In the genomic region with DNA sequence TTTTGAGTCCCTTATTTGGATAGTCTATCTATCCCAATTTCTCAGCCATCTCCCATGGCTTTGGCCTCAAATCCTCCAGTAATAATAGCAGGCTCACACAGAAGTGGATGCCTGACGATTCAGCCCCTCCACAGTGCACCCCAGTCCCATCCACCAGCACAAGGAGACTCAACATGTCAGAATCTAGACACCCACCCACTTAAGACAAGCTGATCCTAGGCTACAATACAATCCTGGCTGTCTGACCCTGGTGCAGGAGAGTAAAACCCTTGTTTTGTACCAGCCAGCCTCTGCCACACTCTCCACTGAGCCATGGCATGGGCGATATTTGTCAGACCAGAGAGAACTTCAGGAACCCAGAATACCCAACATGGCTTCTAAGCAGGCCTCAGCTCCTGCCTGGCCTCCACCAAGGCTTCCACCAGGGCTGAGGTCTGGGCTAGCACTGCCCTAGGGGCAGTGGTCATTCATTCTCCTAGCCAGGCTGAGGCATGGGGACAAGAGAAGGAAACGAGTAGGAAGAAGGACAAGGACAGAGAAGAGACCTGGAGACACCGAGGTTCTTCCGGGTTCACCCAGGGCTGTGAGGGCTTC, we compare ENCODE assay signal across 14 mouse cellular contexts. TPM values are rescaled to one million over a fixed set of nuclear protein-coding genes. Genes with fewer than 3 reads are reported as not detected.
DNase-seq lines count a peak whose midpoint lies in the region; ATAC-seq and TF ChIP-seq lines count a peak whose summit lies in the region.
"Had no signal": no experiment of that assay in that cellular context is flagged by ENCODE, and none has a peak within 500 bp of the region (broad histone marks: within the 10 kb centered on the region; RNA-seq: fewer than 3 reads in every experiment).

No protein-coding gene starts in this region.

- peak overlapping the region; percentile 57 for H3K9ac ChIP-seq in heart, embryonic 14.5 days (ENCODE audit: low read length)
- no peak overlapping the region for H3K9ac ChIP-seq in liver, embryonic 12.5 days
- H3K9ac ChIP-seq in liver, postnatal 0 days (replicated peaks): no peak overlapping the region

- no peak for TF ChIP-seq CTCF in liver, postnatal 0 days (IDR thresholded peaks at IDR 0.05; ENCODE audit: low read depth)
- no peak for TF ChIP-seq CTCF in embryonic fibroblast, embryonic 13.5 days (IDR thresholded peaks at IDR 0.05; ENCODE audit: borderline replicate concordance, insufficient read depth, low read length)

- no peak overlapping the region for H3ac ChIP-seq in myocyte (ENCODE audit: control insufficient read depth, insufficient read length)

- H3K4me1 ChIP-seq in heart, embryonic 14.5 days (ENCODE audit: control insufficient read depth in 2 of 2, insufficient read depth in 2 of 2, low read length in 2 of 2): peaks cover 68 to 95% of the 10 kb centered on the region in 2 experiments
- peaks cover 98% of the 10 kb centered on the region for H3K4me1 ChIP-seq in liver, embryonic 12.5 days
- H3K4me1 ChIP-seq in liver, postnatal 0 days (ENCODE audit: insufficient read depth): peaks cover 59% of the 10 kb centered on the region
- H3K4me1 ChIP-seq in embryonic fibroblast, embryonic 13.5 days (ENCODE audit: control insufficient read depth, insufficient read depth, low read length): peaks cover 47% of the 10 kb centered on the region

- H3K79me2 ChIP-seq in myocyte (ENCODE audit: control insufficient read depth, insufficient read depth): peaks cover 65% of the 10 kb centered on the region

- WGBS in heart, embryonic 14.5 days: 89% methylated on average over 5 of the region's 5 CpGs
- WGBS in liver, embryonic 12.5 days (ENCODE audit: insufficient replicate concordance): 82% methylated on average over 5 of the region's 5 CpGs
- 86% methylated on average over 5 of the region's 5 CpGs for WGBS in liver, postnatal 0 days (ENCODE audit: insufficient replicate concordance)

- H3K27ac ChIP-seq in heart, embryonic 14.5 days (replicated peaks in 1 of 2; ENCODE audit: control insufficient read depth in 1 of 2, insufficient read depth in 1 of 2, low read depth in 2 of 2, low read length in 2 of 2): peak overlapping the region; percentile 8 to 100; a peak in 2 of 4 replicates
- peak overlapping the region; percentile 99; the same call in 1 of the 2 replicates for H3K27ac ChIP-seq in liver, embryonic 12.5 days
- no peak overlapping the region for H3K27ac ChIP-seq in liver, postnatal 0 days (ENCODE audit: low read depth)
- peak overlapping the region; percentile 91 for H3K27ac ChIP-seq in embryonic fibroblast, embryonic 13.5 days (ENCODE audit: insufficient read depth, low read length)
- H3K27ac ChIP-seq: macrophage had no signal

- H3K4me3 ChIP-seq in heart, embryonic 14.5 days (ENCODE audit: control insufficient read depth in 1 of 2, insufficient read depth in 1 of 2, low read depth in 1 of 2, low read length in 2 of 2): no peak overlapping the region
- H3K4me3 ChIP-seq in liver, embryonic 12.5 days: no peak overlapping the region
- no peak overlapping the region for H3K4me3 ChIP-seq in liver, postnatal 0 days (ENCODE audit: low read depth, low read length)
- H3K4me3 ChIP-seq in embryonic fibroblast, embryonic 13.5 days (ENCODE audit: insufficient read depth, low read length): no peak overlapping the region
- H3K4me3 ChIP-seq in myocyte: no peak overlapping the region

- intact Hi-C loops in heart, postnatal 10 days (cut with DNase I): no loop called here

- no peak for TF ChIP-seq EP300 in liver, postnatal 0 days (IDR thresholded peaks at IDR 0.05; ENCODE audit: low read depth)

- no peaks in the 10 kb centered on the region for H3K9me3 ChIP-seq in heart, embryonic 14.5 days (ENCODE audit: control insufficient read depth, low read length)
- no peaks in the 10 kb centered on the region for H3K9me3 ChIP-seq in liver, embryonic 12.5 days (replicated peaks)
- H3K9me3 ChIP-seq in liver, postnatal 0 days (ENCODE audit: low read length): no peaks in the 10 kb centered on the region

- no peaks in the 10 kb centered on the region for H3K27me3 ChIP-seq in heart, embryonic 14.5 days (ENCODE audit: control insufficient read depth, insufficient read depth, low read length)
- H3K27me3 ChIP-seq in liver, embryonic 12.5 days (replicated peaks): no peaks in the 10 kb centered on the region
- H3K27me3 ChIP-seq in liver, postnatal 0 days (ENCODE audit: insufficient read depth, low read length): no peaks in the 10 kb centered on the region
- H3K27me3 ChIP-seq in myocyte (ENCODE audit: control insufficient read depth, insufficient read depth, insufficient read length): no peaks in the 10 kb centered on the region
- H3K27me3 ChIP-seq: CH12.LX had no signal

- no peak for DNase-seq in heart, postnatal 10 days
- DNase-seq in liver, postnatal 0 days: no peak
- DNase-seq in right cerebral cortex, postnatal 14 days: no peak
- DNase-seq: cerebellum, adult 11 months; thymus, postnatal 4 days had no signal

- H3K4me2 ChIP-seq in heart, embryonic 14.5 days (ENCODE audit: low read length): no peak overlapping the region
- no peak overlapping the region for H3K4me2 ChIP-seq in liver, embryonic 12.5 days
- no peak overlapping the region for H3K4me2 ChIP-seq in liver, postnatal 0 days (ENCODE audit: low read depth, low read length)
- peak overlapping the region; percentile 85 for H3K4me2 ChIP-seq in myocyte (ENCODE audit: low read depth)

- no peak for ATAC-seq in heart, embryonic 14.5 days (ENCODE audit: insufficient number of reproducible peaks, insufficient read depth, low FRiP score, low read depth)
- no peak for ATAC-seq in liver, embryonic 12.5 days
- ATAC-seq in liver, postnatal 0 days: no peak
- ATAC-seq: forebrain, embryonic 16.5 days had no signal

- no peak for TF ChIP-seq POLR2A in embryonic fibroblast, embryonic 13.5 days (IDR thresholded peaks at IDR 0.05; ENCODE audit: low read depth, low read length)
- TF ChIP-seq POLR2A in myocyte (IDR thresholded peaks at IDR 0.05; ENCODE audit: insufficient read length, low read depth): no peak

- H3K36me3 ChIP-seq in heart, embryonic 14.5 days (ENCODE audit: control insufficient read depth, insufficient read depth, low read length): peaks cover 38% of the 10 kb centered on the region
- peaks cover 15% of the 10 kb centered on the region for H3K36me3 ChIP-seq in liver, embryonic 12.5 days
- H3K36me3 ChIP-seq in liver, postnatal 0 days (replicated peaks; ENCODE audit: insufficient read depth, low read length): peaks cover 9% of the 10 kb centered on the region
- H3K36me3 ChIP-seq in myocyte (ENCODE audit: control insufficient read depth, insufficient read depth): peaks cover 8% of the 10 kb centered on the region

TF ChIP-seq in myocyte, 11 proteins besides CTCF, POLR2A, EP300 and RAD21:
- no peak for TF ChIP-seq USF1 (IDR thresholded peaks at IDR 0.05; ENCODE audit: low read depth)
- TF ChIP-seq TCF3 (IDR thresholded peaks at IDR 0.05; ENCODE audit: insufficient read length, low read depth): no peak

RNA-seq across cellular contexts. Expression of a gene that starts 7.2 kb away (rescaled TPM):
- 39.1 and 40.5 TPM in 2 replicates for polyA plus RNA-seq in heart, embryonic 14.5 days (2014; fragmentation: Nextera tagmentation; extraction: Ambion mirVana)
- 10 to 100 TPM; 43.2 to 45.8 TPM for total RNA-seq in heart, postnatal 10 days (2021)
- polyA plus RNA-seq in liver, embryonic 12.5 days (2016; fragmentation: Nextera tagmentation; extraction: Ambion mirVana): 17.5 and 18.6 TPM in 2 replicates
- 18.5 and 18.7 TPM in 2 replicates for polyA plus RNA-seq in liver, postnatal 0 days (2015; fragmentation: Nextera tagmentation; extraction: Ambion mirVana)
- 88.6 and 115 TPM in 2 replicates for polyA plus RNA-seq in embryonic fibroblast, embryonic 13.5 days (2011; ENCODE audit: insufficient read length, low read depth, missing spikeins)
- 178 TPM for polyA plus RNA-seq in myocyte (2012; fragmentation: generic; extraction: Trizol)

RNA-seq across cellular contexts. Expression of a gene that starts 13.5 kb away (rescaled TPM):
- 320 and 338 TPM in 2 replicates for polyA plus RNA-seq in heart, embryonic 14.5 days (2014; fragmentation: Nextera tagmentation; extraction: Ambion mirVana)
- total RNA-seq in heart, postnatal 10 days (2021): 100 to 1,000 TPM; 205 to 211 TPM
- 45.7 and 48.7 TPM in 2 replicates for polyA plus RNA-seq in liver, embryonic 12.5 days (2016; fragmentation: Nextera tagmentation; extraction: Ambion mirVana)
- 46.7 and 50.0 TPM in 2 replicates for polyA plus RNA-seq in liver, postnatal 0 days (2015; fragmentation: Nextera tagmentation; extraction: Ambion mirVana)
- 19.6 and 21.5 TPM in 2 replicates for polyA plus RNA-seq in embryonic fibroblast, embryonic 13.5 days (2011; ENCODE audit: insufficient read length, low read depth, missing spikeins)
- 93.7 TPM for polyA plus RNA-seq in myocyte (2012; fragmentation: generic; extraction: Trizol)

RNA-seq across cellular contexts. Expression of a gene that starts 13.7 kb away (rescaled TPM):
- 180 and 187 TPM in 2 replicates for polyA plus RNA-seq in heart, embryonic 14.5 days (2014; fragmentation: Nextera tagmentation; extraction: Ambion mirVana)
- total RNA-seq in heart, postnatal 10 days (2021): 100 to 1,000 TPM; 103 to 109 TPM
- 119 and 120 TPM in 2 replicates for polyA plus RNA-seq in liver, embryonic 12.5 days (2016; fragmentation: Nextera tagmentation; extraction: Ambion mirVana)
- 105 and 109 TPM in 2 replicates for polyA plus RNA-seq in liver, postnatal 0 days (2015; fragmentation: Nextera tagmentation; extraction: Ambion mirVana)
- 85.7 and 90.3 TPM in 2 replicates for polyA plus RNA-seq in embryonic fibroblast, embryonic 13.5 days (2011; ENCODE audit: insufficient read length, low read depth, missing spikeins)
- 199 TPM for polyA plus RNA-seq in myocyte (2012; fragmentation: generic; extraction: Trizol)

RNA-seq across cellular contexts. Expression of a gene that starts 19.9 kb away (rescaled TPM):
- 0.57 and 0.69 TPM in 2 replicates for polyA plus RNA-seq in heart, embryonic 14.5 days (2014; fragmentation: Nextera tagmentation; extraction: Ambion mirVana)
- total RNA-seq in heart, postnatal 10 days (2021): not detected
- 1.2 and 1.5 TPM in 2 replicates for polyA plus RNA-seq in liver, embryonic 12.5 days (2016; fragmentation: Nextera tagmentation; extraction: Ambion mirVana)
- polyA plus RNA-seq in liver, postnatal 0 days (2015; fragmentation: Nextera tagmentation; extraction: Ambion mirVana): 0.20 and 0.22 TPM in 2 replicates
- 0.92 and 1.3 TPM in 2 replicates for polyA plus RNA-seq in embryonic fibroblast, embryonic 13.5 days (2011; ENCODE audit: insufficient read length, low read depth, missing spikeins)
- 0.14 TPM for polyA plus RNA-seq in myocyte (2012; fragmentation: generic; extraction: Trizol)
- total RNA-seq: CH12.LX; granulocyte monocyte progenitor cell, adult 5-6 weeks; left cerebral cortex, postnatal 25 days had no signal
- polyA plus RNA-seq: macrophage had no signal
